Mouse (Mus musculus) heart, postnatal 36 days (tissue): ENCODE measurements at regions not wholly inside any gene's neighbourhood (a gene's known extent, or its start where the extent isn't known, plus 50 kb on each side); places are given as distances from the start of the nearest gene placed in this dataset.
"Not testable (repeated sequence)": the region's sequence is repeated elsewhere in the genome, so short reads cannot be mapped to it uniquely, and the experiment has no call there.

Experiments used
- DNase-seq, 2 experiments: peaks; one replicate each; pipeline ENCODE4 v3.0.0; 2021 to 2022
- intact Hi-C: fragments of 180-260 bp; cut with DNase I; formaldehyde crosslinking; loops from one replicate; pipeline ENCODE4 v1.15.1; 2025

DNA sequence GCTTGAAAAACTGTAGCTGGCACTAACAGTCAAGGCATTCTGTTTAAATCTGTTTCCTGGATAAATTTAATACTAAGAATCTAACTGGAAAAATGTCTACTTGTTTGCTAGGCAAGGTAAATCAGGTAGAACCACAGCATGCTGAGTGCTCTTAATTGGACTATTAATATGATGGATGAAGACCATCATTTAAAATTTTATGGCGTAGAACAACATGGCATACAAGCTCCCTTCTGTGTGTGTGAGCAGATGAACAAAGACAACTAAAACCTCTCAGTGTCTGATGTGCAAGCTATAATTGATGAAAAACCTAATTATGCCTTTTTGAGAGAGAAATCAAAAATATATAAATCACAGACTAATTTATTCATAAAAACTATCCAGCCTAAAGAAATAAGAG, 705.7 kb upstream of the Cobl start:
- no peak for DNase-seq
- intact Hi-C loops = no loop called here

DNA sequence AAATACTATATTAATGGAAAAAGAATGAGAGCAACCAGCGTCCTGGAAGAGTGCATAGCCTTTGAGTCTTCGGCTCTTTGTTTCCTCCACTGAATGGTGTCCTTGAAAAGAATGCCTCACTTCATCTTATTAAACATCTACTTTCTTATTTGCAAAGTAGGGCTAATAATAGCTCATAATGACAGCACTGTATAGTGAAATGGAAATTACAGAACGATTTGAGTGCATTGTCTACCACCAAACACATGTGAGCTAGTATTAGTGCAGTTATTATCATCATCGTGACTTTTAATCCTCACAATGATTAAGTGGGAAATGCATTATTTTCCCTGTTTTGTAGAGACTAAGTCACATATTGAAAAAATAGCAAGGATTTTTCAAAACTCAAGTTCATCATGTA, 687.1 kb upstream of the Cobl start:
- no peak for DNase-seq
- intact Hi-C loops = no loop called here

DNA sequence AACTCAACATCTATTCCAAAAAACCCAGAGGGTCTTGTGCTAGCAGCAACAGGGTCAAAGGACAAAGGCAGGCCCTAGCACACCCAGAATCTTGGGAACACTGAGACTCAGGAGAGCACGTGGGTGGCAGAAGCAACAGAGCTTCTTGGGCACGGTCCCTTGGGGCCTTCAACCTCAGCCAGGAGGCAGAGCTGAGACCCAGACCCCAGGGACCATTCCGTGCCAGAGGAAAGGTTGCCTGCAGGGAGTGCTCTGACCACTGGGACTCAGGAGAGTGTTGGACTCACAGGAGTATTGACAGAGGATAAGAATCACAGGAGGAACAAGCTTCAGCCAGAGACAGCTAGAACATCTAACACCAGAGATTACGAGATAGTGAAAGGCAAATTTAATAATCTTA, 678.0 kb upstream of the Cobl start:
- intact Hi-C loops, DNase-seq: not testable (repeated sequence)

DNA sequence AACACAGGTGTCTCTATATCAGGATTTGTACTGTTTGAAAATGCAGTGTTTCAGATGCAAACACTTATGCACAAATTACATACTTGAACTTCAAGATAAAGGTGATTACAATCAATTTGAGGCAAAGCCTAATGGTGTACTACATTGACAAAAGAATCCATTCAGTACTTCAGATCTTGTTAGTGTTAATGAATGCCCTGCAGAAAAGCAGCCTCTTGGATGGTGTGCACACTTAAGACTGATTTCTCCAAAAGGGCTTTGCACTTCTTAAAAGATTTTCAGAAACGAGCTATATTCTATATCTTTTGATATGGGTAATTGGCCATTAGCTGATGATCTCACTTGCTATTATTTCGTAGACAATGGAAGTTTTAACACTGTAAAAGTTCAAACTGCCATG, 662.0 kb upstream of the Cobl start:
- DNase-seq = no peak
- intact Hi-C loops = no loop called here

DNA sequence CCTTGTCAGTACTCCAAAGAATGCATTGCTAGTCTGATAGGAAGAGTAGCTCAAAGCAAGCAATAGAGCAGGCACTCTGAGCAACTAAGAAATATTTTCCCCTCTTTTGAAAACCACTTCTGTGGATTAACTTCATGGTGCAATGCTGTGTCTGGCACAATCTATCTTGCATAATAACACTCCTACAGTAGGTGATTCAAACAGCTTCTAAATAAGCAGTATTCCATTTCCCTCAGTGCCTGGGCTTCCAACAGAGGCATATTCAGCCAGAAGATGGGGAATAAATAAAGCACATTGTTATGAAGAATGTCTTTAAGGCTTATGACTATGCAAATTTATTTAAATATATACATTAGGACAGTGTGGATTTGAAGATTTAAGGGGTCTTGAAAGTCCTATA, 647.7 kb upstream of the Cobl start:
- peak in 1 of 2 experiments; percentile 13 for DNase-seq
- intact Hi-C loops = no loop called here
